Mouse (Mus musculus): ENCODE data around the gene Pik3c2g.
A peak's percentile ranks its signal among the peaks of the same experiment; 100 is the strongest.

Pik3c2g gene

DNA sequence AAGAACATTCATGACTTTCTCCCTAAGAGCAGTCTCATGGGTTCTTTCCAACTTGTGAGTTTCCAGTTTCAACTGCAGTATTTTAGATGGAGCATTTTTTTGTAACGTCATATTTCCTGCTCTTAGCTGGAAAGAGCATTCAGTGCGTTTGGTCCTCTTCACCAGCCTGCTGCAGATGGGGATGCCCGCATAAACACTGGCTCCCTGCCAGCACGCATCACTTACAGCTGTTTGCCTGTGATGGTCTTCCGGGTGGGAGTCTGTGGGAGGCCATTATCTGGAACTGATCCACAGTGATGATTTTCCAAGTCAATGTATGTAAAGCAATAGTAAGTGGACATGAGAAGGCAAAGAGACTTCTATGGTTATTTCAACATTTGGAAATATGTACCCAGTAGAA, 151.3 kb downstream of the Pik3c2g start:
- no peak for DNase-seq

DNA sequence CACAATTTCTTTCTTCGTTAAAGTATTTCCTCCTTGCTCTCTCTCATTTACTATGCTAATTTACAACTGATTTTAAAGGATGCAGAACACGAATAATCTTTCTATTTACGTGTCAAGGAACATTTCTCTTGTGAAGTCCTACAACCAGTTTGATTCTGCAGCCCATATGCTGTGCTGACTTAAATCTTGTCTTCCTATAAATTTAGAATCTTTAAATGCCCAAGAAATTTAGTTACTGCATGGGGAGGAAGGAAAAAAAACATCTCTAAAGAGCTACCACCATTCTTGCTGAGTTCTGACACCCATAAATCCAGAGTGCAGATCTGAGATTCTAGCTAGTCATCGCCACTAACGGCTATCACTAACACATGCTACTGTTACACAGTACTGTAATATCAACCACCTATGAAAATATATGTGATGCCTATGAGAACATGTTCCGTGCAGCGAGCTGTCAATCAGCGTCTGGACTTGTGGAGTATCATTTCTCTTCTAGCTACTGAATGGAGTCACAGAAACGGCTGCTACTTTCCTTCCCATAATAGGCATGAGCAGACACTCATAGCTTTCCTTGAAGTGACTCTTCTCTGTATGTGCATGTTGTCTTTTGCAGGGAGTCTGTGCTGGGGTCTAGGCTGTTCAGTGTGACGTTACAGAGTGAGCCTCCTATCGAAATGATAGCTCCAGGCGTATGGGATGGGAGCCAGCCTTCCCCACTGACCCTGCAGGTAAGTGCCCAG, 155.8 kb downstream of the Pik3c2g start:
- no peak for DNase-seq

DNA sequence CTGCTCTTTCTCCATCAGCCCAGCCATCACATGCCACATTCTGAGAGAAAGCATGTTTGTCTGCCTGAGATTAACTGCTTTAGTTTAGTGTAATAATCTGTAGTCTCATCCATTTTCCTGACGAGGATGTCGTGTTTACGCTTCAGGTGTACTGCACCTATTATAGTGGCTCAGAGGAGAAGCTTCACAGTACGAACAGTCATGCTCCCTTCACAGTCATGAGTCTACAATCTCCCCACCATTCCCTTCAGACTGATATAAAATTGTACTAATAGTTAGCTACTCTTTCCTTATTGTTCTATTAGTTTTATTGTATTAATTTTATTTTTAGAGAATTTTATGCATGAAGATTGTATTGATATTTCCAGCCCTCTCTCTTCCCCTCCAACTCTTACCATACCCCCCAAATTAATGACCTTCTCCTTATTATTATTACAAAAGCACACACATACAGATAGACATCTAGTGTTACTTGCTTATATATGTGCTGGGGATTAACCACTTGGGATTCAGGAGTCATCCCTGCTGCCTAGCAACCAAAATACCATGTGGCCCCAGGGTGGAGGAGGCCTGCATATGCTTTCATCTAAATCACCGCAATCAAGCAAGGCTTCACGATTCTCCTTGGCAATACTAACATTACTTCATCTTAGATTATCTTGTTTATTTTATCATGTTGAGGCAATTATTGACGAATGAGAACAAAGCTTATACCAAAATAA, 159.9 kb downstream of the Pik3c2g start:
- DNase-seq, result no peak

DNA sequence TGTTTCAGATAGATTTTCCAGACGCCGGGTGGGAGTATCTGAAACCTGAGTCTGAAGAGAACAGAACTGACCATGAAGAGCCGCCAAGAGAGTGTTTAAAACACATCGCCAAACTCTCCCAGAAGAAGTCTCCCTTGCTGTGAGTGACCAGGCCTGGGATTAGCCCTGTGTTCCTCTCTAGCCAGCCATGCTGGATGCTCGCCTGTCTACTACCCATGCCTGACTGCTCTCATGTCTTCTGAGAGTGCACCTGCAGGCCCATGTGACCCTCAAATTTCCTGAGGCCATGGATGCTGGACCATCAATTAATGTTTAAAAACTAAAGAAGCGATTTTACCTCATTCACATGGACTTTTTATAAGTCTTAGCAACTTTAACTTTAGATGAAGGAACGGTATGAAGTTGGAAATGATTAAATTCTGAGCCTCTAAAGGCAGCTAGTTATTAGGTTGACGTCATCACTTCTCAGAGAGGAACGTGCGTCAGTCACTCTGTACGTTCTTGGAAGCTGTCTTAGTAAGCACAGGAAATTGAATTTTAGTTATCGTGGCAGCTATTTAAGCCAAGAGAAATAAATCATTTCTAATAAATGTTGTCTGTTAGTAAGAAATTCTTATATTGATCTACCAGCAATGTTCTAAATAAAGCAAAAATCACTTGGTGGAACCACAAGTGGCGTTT, 161.2 kb downstream of the Pik3c2g start:
- DNase-seq, result no peak

DNA sequence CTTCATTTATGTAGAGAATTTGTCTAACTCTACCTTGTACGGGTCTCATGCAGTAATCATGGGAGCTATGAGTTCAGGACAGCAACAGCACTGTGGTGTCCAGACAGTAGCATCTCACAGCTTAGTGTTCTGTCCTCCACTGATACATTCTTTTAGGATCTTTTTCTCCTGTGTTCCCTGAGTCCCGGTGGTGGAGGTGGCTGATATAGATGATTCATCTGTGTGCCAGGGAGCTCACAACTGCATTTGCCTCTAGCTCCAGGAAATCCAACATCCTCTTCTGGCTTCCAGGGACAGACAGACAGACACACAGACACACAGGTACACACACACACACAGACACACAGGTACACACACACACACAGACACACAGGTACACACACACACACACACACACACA, 163.6 kb downstream of the Pik3c2g start:
- DNase-seq, result no peak

DNA sequence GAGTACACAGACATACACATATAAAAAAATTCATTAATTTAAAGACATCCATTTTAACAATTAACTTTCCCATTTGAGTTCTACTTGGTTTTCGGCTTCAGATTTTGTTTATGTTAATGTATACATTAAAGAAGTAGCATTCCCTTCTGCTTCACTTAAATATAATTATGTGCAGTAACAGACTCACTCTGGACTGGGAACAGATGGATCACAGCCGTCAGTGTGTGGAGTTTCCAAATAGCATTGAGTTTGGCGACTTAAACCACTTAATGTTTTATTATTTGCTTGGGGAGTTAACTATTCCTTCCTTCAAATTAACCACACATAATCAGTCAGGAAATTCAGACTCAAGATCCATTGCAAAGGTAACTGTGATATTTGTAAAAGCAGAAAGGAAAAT, 164.0 kb downstream of the Pik3c2g start:
- DNase-seq, result no peak

DNA sequence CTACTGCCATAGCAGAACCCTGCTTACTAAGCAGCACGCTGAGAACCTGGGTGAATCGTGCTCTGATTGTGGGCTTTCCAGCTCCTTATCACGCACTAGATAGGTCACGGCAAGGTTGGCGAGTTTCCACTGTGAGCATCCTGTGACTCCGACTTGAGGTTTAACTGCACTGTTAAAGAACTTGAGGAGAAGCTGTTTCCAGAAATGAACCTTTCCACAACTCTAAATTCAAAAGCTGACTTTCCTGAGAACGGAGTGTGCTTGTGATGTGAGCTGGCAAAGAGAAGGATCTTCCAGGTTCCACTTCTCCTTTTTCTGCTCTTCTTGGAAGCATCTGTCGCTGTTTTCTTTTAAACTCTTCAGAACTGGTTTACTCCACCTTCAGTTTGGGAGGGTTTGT, 170.9 kb downstream of the Pik3c2g start:
- DNase-seq, result no peak

DNA sequence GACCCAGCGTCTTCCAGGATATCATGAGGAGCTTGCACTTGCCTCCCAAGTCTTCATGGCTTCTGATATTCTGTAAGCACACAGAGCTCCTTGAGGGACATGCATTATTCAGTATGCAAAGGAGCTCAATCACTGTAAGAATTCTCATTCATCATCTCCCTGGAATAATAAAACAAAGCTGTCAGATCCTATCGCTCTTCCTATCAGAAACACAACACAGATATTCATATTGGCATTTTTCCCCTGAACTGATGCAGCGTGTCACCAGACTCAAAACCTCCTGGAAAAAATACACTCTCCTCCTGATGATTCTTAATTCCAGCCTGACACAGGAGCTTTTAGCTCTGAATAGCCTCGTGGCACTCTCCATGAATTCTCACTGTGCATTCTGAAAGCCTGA, 174.0 kb downstream of the Pik3c2g start:
- DNase-seq, result no peak

DNA sequence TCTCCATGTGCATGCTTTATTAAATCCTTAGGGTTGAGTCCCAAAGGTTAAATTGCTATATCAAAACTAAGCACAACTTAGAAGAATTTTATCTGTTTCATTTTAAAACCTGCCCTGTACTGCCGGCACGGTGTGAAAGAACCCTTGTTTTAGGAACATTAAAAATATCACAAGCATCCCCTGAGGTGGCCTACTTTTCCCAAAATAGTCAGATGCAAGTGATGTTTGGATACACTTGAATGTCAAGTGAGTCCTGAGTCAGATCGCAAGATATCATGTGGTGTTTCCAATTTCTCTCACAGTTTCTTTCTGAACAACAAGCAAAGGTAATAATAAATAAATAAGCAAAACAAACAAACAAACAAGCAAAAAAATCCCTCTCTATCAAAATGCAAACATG, 177.4 kb downstream of the Pik3c2g start:
- DNase-seq, result no peak

DNA sequence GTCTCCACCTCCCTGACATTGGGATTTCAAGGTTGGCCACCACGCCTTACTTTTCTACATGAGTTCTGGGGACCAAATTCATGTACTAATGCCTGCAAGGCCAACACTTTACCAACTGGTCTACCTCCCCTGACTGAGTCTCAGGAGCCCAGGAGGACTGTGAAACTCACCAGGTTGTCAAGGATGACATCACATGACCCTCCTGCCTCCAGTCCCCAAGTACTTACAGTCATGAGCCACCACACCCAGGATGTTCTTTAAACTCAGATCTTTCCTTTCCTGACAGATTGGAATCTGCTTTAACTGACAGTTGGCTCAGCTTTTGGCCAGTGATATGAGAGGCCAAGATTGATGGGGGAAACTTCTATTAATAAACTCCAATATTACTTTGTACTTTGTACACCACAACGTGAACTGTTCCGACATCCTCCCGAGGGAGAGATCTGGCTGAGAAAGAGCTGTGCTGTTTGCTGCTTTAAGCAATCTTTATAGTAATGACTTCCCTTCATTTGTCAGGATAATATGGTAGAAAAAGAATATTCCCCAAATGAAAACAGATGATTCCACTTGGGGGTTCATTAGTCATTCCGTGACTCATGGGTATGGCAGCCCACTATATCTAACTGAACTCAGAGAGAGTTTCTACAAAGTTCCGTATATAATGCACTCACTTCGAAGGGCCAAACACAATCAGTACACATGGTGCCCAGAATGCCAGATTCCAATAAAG, 182.9 kb downstream of the Pik3c2g start:
- DNase-seq, result no peak

DNA sequence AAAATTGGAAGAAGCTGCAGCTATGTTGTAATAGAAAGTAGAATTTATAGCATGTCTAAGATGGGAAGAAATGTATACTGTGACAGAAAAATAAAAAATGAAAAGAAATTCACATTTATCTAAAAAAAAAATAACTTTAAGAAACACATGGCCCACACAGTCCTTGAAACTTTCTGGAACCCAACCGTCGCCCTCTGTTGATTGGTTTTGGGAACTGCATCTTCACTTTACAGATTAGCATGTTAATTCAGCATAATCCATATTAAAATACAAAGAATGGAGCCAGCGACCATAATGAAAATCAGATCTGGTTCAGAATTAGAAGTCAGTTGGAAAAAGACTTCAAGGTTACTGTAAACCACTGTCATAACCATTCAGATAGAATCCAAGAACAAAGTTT, 183.5 kb downstream of the Pik3c2g start:
- DNase-seq, result no peak

DNA sequence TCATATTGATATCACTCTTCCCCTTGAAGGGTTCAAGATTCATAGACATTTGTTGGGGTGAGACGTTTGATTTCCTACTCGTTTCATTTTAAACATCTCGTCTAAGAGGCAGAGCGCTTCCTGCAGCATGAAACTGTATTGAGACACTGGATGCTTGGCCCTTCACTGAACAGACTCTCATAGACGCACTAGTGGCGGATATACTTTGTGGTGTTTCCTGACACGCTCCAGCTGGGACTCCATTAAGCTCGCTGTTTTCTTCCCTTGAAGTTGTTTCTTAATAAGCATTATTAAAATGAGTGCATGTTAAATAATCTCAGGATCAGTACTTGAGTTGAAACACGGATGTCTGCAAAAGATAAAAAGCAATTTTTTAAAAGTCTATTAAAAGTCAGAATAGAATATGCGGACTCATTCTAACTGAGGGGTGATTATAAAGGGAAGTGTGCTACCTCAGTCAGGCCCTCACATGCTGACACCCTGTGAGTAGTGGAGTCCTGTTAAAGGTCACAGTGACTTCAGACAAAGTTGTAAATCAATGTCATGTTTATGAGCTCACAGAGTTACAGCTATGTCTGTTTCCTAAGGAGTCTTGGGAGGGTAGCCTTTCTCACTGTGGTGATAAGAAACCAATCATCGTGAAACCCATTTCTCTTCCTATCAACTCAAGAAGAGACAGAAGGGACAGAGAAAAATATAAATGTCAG, 190.7 kb downstream of the Pik3c2g start:
- no peak for DNase-seq

DNA sequence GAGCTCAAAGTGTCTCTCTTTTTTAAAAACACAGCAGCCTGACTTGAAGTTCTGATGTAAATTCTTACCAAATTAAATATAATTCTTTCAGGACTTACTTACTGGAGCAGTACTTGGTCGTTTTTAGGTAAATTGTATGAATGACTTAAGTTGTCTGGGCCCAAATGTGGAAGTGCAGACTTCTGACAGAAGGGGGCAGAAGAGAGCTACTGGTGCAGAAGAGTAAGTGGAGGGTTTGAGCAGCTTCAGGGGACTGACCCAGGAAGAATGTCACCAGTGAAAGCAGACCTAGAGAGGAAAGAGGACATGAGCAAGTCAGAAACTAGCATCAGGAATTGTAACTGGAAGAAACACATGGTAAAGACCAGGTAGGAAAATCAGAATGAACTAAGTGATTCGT, 193.0 kb downstream of the Pik3c2g start:
- no peak for DNase-seq

DNA sequence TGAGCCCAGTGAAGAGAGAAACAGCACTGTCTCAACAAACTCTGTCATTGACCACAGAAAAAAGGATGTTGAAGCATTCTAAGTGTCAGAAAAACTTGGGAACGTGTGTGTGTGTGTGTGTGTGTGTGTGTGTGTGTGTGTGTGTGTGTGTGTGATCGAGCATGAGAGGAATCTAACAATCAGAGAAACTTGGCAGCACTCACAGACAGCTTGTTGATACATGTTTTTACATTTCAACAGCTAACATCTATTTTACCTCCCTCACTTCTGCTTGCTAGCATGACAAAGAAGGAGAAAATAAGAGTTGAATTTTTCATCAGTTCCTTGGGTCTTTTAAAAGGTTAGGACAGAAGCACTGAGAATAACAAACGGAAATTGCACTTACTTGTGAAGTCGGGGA, 202.5 kb downstream of the Pik3c2g start:
- DNase-seq, result no peak

DNA sequence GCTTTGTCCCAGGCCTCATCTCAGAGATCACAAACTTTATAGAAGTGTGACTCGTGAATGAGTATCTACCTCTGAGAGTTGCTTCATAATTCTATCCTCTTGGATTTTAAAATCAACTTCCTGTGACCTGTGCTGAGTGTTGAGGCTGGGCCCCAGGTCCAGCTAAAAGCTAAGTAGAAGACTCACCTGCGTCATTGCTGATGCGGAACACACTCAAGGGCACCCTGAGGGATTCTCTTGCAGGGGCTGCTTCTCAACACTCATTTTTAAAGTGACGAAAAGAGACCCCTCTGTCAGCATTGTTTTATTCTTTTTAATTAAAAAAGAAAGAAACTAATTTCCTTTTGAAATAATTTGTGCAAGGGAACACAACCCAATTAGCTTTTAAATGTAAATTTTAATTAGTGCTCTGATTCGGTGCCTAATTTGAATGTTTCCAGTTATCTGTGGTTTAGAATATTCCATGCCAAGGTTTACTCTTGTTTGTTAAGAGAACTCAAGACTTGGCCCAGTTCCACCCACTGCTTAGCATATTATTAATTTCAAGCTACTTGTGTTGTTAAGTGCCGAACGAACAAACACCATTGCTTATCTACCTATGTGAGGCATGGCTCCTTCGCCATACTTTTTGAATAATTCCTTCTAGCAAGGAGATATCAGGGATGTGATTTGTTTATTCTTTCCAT, 212.7 kb downstream of the Pik3c2g start:
- no peak for DNase-seq

DNA sequence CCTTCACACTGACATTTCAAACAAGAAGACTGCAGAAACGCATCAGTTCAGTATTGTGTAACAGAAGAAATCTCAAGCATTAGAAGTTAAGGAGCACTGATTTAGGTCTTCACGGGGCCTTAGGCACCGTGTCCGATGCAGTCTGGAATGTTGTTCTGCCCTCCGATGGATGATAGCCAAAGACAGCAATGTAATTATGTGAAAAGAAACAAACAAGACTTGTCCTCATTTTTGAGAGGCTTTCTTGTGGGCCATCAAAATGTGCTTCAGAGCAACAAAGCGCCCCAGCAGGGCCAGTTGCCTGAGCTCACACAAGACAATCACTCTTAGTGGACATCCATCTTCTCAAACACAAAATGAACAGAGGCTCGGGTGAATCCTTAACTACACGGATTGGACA, 234.9 kb downstream of the Pik3c2g start:
- DNase-seq, result peak in 1 of 2 experiments; percentile 4

DNA sequence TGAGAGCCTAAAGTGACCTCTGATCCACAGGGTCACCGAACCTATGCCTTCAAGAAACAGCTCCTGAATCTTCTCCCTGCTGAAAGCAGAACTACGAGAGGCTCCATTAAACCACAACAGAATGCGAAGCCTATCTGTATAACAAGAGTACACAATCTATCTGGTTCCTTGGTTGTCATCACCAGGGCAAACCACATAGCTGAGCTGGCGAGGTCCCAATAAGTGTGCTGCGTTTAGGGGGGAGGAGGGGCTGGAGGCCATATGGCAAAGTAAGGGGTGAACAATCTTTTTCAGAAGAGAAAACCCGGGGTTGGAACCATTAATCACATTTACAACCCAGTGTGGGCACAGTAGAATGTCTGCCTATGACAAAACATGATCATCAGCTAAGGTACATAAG, 251.2 kb downstream of the Pik3c2g start:
- no peak for DNase-seq

DNA sequence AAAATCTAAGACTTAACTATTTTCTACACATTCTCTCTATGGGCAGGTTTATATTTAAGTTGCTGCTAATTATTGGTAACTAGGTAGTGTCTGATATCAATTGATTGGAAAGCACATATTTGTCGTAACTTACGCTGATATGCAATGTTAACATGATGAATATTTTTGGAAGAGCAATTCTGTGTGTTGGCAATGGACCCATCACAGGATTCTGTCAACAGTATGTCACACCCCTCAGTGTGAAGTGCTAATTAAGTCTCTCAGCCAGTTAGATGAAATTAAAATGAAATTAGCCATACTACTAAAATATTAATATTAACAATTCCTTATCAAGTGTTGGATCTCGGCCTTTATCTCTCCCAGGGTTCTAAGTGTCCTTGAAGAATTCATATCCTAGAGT, 251.7 kb downstream of the Pik3c2g start:
- no peak for DNase-seq

DNA sequence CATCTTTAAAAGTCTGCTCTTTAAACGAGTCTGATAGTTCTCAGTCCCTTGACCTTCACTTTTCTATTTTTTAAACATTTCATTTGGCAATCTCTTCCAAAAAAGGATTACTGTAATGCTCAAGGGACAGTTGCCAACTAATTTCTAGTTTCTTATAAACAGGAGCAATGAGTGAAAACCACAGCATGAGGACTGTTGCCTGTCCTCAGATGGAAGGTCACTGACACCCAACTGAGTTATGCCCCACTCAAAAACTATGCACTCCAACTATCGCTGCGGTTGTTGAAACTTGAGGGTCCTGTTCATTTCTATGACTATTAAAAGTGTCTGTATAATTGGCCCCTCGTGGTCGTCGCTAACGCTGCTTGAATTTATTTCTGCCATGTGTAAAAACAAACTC, 252.9 kb downstream of the Pik3c2g start:
- no peak for DNase-seq

DNA sequence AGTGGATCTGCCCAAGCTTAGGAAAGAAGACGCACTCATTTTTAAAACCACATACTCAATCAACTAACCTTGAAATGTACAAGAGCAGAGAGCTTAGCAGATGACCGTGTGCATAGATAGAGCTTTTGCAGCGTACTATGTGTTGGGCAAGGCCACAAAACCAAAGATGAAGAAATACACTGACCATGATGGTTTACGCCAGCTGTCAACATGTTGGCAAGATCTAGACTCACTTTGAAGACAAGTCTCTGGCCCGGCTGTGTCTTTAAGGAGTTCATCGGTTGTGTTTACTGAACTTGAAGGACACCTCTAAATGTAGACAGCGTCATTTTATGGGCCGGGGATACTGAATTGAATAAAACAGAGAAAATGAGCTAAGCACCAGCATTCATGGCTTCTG, 254.3 kb downstream of the Pik3c2g start:
- no peak for DNase-seq

DNA sequence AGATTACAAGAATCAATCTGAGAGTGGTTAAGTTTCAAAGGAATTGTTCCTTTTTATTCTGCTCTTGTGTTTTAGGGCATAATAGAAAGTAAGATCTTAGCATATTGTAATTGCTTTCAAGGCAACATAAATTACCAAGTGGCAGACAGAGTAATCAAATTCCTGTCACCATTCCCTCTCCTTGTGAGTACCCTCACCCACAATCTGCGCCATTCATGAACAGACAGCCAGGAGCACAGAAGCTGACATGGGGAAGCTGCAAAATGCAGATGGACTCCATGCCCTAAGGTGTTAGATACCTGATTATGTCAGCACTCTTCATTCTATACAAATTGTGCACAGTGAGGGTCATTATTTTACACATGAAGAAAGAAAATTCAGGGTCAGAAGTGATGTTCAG, 255.6 kb downstream of the Pik3c2g start:
- DNase-seq, result no peak

DNA sequence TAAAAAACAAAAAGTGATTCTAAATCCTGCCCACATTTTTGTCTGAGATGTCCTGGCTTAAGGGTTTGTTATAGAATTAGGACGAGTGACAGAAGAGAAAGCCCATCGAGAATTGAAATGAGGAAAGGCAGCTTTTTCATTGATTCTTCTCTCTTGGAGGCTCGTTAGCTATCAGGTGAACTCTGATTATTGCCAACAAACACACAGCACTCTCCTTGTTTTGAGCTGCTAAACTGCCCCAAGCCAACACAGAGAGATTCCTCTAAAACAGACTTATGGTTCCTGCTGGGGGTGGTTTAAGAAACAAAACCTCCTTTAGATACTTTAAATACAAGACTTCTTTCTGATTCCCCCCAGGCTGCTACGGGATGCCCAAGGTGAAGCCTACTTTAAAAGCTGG, 256.5 kb downstream of the Pik3c2g start:
- no peak for DNase-seq
